Mouse (Mus musculus): ENCODE measurements around the gene Rspo4. TPM values are rescaled to one million over a fixed set of nuclear protein-coding genes. Genes with fewer than 3 reads are reported as not detected.

Rspo4 gene
- polyA plus RNA-seq (2015; fragmentation: Nextera tagmentation; extraction: Ambion mirVana): not detected in 2 replicates

DNA sequence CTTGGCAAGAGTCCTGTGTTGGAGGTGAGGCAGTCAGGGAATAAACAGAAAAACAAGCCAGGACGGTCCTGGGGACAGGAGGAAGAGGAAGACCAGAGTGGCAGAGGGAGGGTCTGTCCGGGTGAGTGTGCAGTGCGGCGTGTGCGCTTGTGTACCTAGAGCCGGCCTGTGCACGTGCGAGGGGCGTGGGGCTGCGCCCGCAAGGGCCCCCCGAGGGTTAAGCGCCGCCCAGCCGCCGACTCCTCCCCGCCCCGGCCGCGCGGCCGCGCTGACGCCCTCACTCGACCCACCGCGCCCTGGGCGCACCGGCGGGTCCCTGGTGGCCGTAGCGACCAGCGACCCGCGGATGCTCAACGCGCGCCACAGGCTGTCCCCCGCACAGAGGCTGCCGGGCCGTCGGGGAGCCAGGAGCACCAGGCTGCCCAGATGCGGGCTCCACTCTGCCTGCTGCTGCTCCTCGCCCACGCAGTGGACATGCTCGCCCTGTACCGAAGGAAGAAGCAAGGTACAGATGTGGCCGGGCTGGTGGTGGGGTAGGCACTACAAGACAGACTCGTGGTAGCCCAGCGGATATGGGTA is at the start of gene Rspo4:
Gene Rspo4 (plus strand): TSS at position 280 of the 579 bp plus-strand sequence.

DNA sequence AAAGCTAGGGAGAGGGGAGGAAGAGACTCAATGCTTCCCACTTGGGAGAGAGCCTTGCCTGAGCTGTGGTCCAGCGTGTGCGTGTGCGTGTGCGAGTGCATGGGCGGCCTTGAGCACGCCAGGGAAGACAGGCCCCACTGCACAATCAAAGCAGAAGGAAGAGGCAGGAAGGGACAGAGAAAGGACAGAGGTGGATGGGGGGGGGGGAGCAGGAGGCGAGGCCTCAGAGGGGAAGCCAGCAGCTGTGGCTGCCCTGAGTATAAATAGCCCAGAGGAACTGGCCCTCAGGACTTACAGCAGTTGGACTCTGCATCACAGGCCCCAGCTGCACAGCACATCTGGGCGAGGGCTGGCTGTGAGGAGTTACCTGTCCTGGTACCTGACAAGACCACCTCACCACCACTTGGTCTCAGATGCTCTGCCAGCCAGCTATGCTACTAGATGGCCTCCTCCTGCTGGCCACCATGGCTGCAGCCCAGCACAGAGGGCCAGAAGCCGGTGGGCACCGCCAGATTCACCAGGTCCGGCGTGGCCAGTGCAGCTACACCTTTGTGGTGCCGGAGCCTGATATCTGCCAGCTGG is 68.3 kb downstream of the Rspo4 start, which contains the start of gene Angpt4:
Gene Angpt4 (plus strand): TSS at position 292 of the 582 bp plus-strand sequence.

Other genes starting within 250 kb of the Rspo4 start
- gene Snph, start 210.3 kb upstream of the Rspo4 start, polyA plus RNA-seq (2015; fragmentation: Nextera tagmentation; extraction: Ambion mirVana): 0.04 and 0.10 TPM in 2 replicates
- not detected in 2 replicates for gene Rad21l, start 174.4 kb upstream of the Rspo4 start, polyA plus RNA-seq (2015; fragmentation: Nextera tagmentation; extraction: Ambion mirVana)
- 0.29 TPM in 1 of 2 replicates, not detected in the other for gene Tmem74b, start 140.9 kb upstream of the Rspo4 start, polyA plus RNA-seq (2015; fragmentation: Nextera tagmentation; extraction: Ambion mirVana)
- 70.2 and 80.5 TPM in 2 replicates for gene Psmf1, start 98.7 kb upstream of the Rspo4 start, polyA plus RNA-seq (2015; fragmentation: Nextera tagmentation; extraction: Ambion mirVana)
- 0.16 TPM in 1 of 2 replicates, not detected in the other for gene Angpt4, start 68.3 kb downstream of the Rspo4 start, polyA plus RNA-seq (2015; fragmentation: Nextera tagmentation; extraction: Ambion mirVana)
- gene Fam110a, start 137.3 kb downstream of the Rspo4 start, polyA plus RNA-seq (2015; fragmentation: Nextera tagmentation; extraction: Ambion mirVana): 6.5 and 9.2 TPM in 2 replicates
- gene Slc52a3, start 153.6 kb downstream of the Rspo4 start, polyA plus RNA-seq (2015; fragmentation: Nextera tagmentation; extraction: Ambion mirVana): 4.3 and 5.1 TPM in 2 replicates
- gene Scrt2, start 238.6 kb downstream of the Rspo4 start, polyA plus RNA-seq (2015; fragmentation: Nextera tagmentation; extraction: Ambion mirVana): not detected in 2 replicates

Data from spleen, postnatal 0 days (tissue).